Mouse (Mus musculus): ENCODE data around the gene N4bp2. TPM values are rescaled to one million over a fixed set of nuclear protein-coding genes. Genes with fewer than 3 reads are reported as not detected.

Gene N4bp2
- polyA plus RNA-seq, 2 experiments, result 31.3 to 39.1 TPM

DNA sequence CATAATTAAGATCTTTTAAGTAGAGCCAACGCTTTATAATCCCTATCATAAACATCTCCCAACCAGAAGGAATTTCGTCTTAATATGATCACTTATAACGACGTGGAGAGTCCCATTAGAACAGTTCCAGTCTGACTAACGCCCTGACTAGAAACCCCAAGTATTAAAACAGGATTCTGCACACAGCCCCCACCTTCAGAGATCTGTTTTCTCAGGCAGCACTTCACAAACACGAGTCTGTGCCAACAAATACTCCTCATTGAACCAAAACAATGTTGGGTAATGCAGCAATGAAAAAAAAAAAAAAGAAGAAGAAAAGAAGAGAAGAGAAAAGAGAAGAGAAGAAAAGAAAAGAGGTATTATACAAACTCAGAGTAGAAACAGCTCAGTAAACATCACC is 96.1 kb downstream of the N4bp2 start:
- no peak overlapping the region for H3K9ac ChIP-seq (ENCODE audit: low read depth, low read length, severe bottlenecking)
- no peak for TF ChIP-seq POLR2A (IDR thresholded peaks at IDR 0.05; ENCODE audit: borderline replicate concordance, extremely low read depth, insufficient read depth, insufficient read length)
- DNase-seq (ENCODE audit: low spot score), result no peak
- no peak overlapping the region for H3K4me2 ChIP-seq (replicated peaks; ENCODE audit: low read depth, low read length, severe bottlenecking)
- H3K27me3 ChIP-seq (ENCODE audit: control insufficient read depth, insufficient read depth, low read length), result no peaks in the 10 kb centered on the region
- WGBS, result 33% methylated on average over 6 of the region's 6 CpGs
- H3K27ac ChIP-seq (replicated peaks; ENCODE audit: low read depth, low read length), result no peak overlapping the region
- no peaks in the 10 kb centered on the region for H3K4me1 ChIP-seq (ENCODE audit: control insufficient read depth, insufficient read depth, low read length)
- H3K9me3 ChIP-seq (ENCODE audit: control insufficient read depth, low read length), result no peaks in the 10 kb centered on the region
- H3K4me3 ChIP-seq (replicated peaks; ENCODE audit: low read length), result no peak overlapping the region
- 0 out of 2 replicates have a peak, but pooled peaks have one; percentile 10 for ATAC-seq (ENCODE audit: low FRiP score, low read depth)
- H3K36me3 ChIP-seq (ENCODE audit: control insufficient read depth, insufficient read depth, low read length), result no peaks in the 10 kb centered on the region

DNA sequence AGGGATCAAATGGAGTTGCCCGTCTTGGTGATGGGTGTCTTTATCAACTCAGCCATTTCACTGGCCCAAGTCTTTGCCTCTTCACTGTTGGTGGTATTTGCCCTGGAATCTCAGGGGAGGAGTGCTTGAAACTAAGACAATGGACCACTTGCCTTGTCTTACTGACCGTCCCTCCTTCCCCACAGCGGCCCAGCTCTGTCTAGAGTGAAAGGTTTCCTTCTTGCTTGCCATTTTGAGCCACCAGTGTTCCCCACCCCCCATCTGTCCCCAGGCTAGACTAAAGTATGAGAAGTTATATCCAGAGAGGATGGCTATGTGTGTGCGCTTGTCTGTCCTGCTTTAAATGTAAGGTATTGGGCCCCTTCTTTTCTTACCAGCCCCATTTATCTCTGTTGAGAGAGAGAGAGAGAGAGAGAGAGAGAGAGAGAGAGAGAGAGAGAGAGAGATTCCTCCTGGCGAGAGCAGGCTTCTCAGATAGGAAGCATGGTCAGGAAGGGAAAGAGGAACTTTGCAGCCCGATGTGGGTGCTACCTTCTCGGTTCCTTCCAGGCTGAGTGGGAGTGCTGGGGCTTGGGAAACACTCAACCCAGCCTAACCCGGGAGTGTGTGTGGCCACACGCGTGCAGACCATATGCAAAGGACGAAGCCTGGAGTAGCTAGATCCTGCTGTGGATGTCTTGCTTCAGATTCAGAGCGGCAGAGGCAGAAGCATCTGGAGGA is 97.1 kb downstream of the N4bp2 start:
- ATAC-seq (ENCODE audit: low FRiP score, low read depth) (no peak), DNase-seq (ENCODE audit: low spot score) (no peak)
- Histone ChIP-seq H3K9ac (ENCODE audit: low read depth, low read length, severe bottlenecking) (no peak overlapping the region), H3K4me1 (ENCODE audit: control insufficient read depth, insufficient read depth, low read length) (no peaks in the 10 kb centered on the region), H3K4me3 (replicated peaks; ENCODE audit: low read length) (no peak overlapping the region), H3K27ac (replicated peaks; ENCODE audit: low read depth, low read length) (no peak overlapping the region), H3K36me3 (ENCODE audit: control insufficient read depth, insufficient read depth, low read length) (no peaks in the 10 kb centered on the region), H3K27me3 (ENCODE audit: control insufficient read depth, insufficient read depth, low read length) (no peaks in the 10 kb centered on the region), H3K4me2 (replicated peaks; ENCODE audit: low read depth, low read length, severe bottlenecking) (no peak overlapping the region), H3K9me3 (ENCODE audit: control insufficient read depth, low read length) (no peaks in the 10 kb centered on the region)
- 87% methylated on average over 12 of the region's 12 CpGs for WGBS
- TF ChIP-seq POLR2A (IDR thresholded peaks at IDR 0.05; ENCODE audit: borderline replicate concordance, extremely low read depth, insufficient read depth, insufficient read length), result no peak

DNA sequence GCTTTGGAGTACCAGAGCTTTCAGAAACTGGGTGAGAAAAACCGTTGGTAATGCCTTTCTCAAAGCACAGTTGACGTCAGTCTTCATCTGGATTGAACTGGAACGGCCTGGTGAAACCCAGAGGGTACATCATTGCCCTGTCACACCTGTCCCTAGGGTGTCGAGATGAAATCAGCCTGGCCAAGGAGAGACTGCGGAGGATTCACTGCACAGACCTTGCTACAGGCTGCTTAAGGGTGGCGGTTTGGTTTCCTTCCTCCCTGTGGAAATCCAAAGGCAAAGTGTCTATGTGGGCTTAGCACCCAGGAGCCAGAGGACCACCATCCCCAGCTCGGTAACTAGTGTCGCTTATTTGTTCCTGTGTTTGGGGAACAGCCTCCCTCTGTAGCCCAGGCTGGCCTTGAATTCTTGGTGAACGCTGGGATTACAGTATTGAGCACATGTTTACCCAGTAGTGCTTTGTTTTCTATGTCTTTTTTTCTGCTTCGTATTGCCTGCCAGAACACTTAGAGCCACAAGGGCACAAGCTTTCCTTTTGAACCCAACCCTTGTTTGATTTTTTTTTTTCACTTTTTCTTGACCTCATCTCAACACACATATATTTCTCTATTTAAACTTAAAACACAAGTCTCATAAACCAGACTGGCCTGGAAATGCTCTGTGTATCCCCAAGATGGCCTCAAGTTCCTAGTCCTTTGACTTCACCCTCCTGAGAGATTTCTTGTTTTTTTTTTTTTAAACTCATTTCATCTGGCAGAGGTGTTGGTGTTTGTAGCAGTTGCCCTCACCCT is 98.0 kb downstream of the N4bp2 start, which contains the start of gene Rhoh:
Gene Rhoh (plus strand): TSS at position 60 of the 791 bp plus-strand sequence.
- Histone ChIP-seq H3K4me1 (ENCODE audit: control insufficient read depth, insufficient read depth, low read length) (no peaks in the 10 kb centered on the region), H3K4me2 (replicated peaks; ENCODE audit: low read depth, low read length, severe bottlenecking) (no peak within 1 kb of the TSS), H3K27me3 (ENCODE audit: control insufficient read depth, insufficient read depth, low read length) (no peaks in the 10 kb centered on the region), H3K9me3 (ENCODE audit: control insufficient read depth, low read length) (no peaks in the 10 kb centered on the region), H3K4me3 (replicated peaks; ENCODE audit: low read length) (no peak within 1 kb of the TSS), H3K27ac (replicated peaks; ENCODE audit: low read depth, low read length) (no peak within 1 kb of the TSS), H3K9ac (ENCODE audit: low read depth, low read length, severe bottlenecking) (no peak within 1 kb of the TSS), H3K36me3 (ENCODE audit: control insufficient read depth, insufficient read depth, low read length) (no peaks in the 10 kb centered on the region)
- no peak for TF ChIP-seq POLR2A (IDR thresholded peaks at IDR 0.05; ENCODE audit: borderline replicate concordance, extremely low read depth, insufficient read depth, insufficient read length)
- DNase-seq (ENCODE audit: low spot score) (no peak), ATAC-seq (ENCODE audit: low FRiP score, low read depth) (no peak)
- 85% methylated on average over 10 of the region's 10 CpGs for WGBS

DNA sequence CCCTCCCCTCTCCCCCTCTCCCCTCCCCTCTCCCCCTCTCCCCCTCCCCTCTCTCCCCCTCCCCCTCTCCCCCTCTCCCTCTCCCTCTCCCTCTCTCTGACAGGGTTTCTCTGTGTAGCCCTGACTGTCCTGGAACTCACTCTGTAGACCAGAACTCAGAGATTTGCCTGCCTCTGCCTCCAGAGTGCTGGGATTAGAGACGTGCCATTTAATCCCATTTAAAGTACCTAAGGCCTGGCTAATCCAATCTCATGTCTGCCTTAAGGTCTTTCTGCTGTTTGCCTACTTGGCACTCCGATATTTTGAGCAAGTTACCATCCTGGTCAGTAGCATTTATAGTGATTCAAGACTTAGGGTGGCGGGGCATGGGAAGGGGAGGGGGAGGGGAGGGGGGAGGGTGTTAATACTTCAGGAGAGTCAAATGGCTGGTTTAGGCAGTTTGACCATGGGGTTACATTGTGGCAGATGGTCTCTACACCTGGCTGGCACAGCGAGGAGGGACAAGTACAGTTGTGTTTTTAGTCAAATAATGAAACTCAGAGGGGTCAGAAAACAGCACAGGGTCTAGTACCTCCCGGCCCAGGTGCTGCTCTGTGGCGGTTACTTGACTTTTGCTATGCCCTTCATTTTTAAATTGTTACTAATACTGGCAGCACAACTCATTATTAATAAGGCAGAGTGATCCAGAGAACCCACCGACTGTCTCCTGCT is 99.1 kb downstream of the N4bp2 start:
- no peak for ATAC-seq (ENCODE audit: low FRiP score, low read depth)
- no peaks in the 10 kb centered on the region for H3K4me1 ChIP-seq (ENCODE audit: control insufficient read depth, insufficient read depth, low read length)
- no peaks in the 10 kb centered on the region for H3K9me3 ChIP-seq (ENCODE audit: control insufficient read depth, low read length)
- H3K27ac ChIP-seq (replicated peaks; ENCODE audit: low read depth, low read length), result no peak overlapping the region
- TF ChIP-seq POLR2A (IDR thresholded peaks at IDR 0.05; ENCODE audit: borderline replicate concordance, extremely low read depth, insufficient read depth, insufficient read length), result no peak
- no peak overlapping the region for H3K4me3 ChIP-seq (replicated peaks; ENCODE audit: low read length)
- 94% methylated on average over 7 of the region's 7 CpGs for WGBS
- no peak overlapping the region for H3K4me2 ChIP-seq (replicated peaks; ENCODE audit: low read depth, low read length, severe bottlenecking)
- no peaks in the 10 kb centered on the region for H3K27me3 ChIP-seq (ENCODE audit: control insufficient read depth, insufficient read depth, low read length)
- no peak overlapping the region for H3K9ac ChIP-seq (ENCODE audit: low read depth, low read length, severe bottlenecking)
- DNase-seq (ENCODE audit: low spot score), result no peak
- H3K36me3 ChIP-seq (ENCODE audit: control insufficient read depth, insufficient read depth, low read length), result no peaks in the 10 kb centered on the region

DNA sequence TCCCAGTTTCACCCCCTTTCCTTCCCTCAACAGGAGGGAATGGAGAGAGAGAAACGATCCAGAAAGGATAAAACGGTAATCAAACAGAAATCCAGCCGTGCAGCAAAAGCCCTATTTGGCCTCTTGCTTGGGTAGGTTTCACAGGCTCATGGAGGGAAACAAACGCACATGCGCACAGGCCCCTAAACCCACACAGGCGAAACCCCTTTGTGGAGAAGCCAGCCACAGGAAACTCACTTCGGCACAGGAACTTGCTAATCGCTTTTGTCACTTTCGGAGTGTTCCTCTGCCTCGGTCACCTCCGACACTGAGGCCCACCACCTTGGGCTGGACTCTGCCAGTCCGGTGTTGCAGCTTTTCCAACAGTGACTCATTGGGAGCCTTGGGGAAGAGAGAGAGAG is 100.0 kb downstream of the N4bp2 start:
- Histone ChIP-seq H3K4me3 (replicated peaks; ENCODE audit: low read length) (no peak overlapping the region), H3K9ac (ENCODE audit: low read depth, low read length, severe bottlenecking) (no peak overlapping the region), H3K4me2 (replicated peaks; ENCODE audit: low read depth, low read length, severe bottlenecking) (no peak overlapping the region), H3K27ac (replicated peaks; ENCODE audit: low read depth, low read length) (no peak overlapping the region), H3K36me3 (ENCODE audit: control insufficient read depth, insufficient read depth, low read length) (no peaks in the 10 kb centered on the region), H3K9me3 (ENCODE audit: control insufficient read depth, low read length) (no peaks in the 10 kb centered on the region), H3K4me1 (ENCODE audit: control insufficient read depth, insufficient read depth, low read length) (no peaks in the 10 kb centered on the region), H3K27me3 (ENCODE audit: control insufficient read depth, insufficient read depth, low read length) (no peaks in the 10 kb centered on the region)
- ATAC-seq (ENCODE audit: low FRiP score, low read depth) (no peak), DNase-seq (ENCODE audit: low spot score) (no peak)
- TF ChIP-seq POLR2A (IDR thresholded peaks at IDR 0.05; ENCODE audit: borderline replicate concordance, extremely low read depth, insufficient read depth, insufficient read length), result no peak
- 74% methylated on average over 12 of the region's 12 CpGs for WGBS

All from limb, embryonic 14.5 days (tissue).